Mouse (Mus musculus): ENCODE data around the gene Stat1. TPM values are rescaled to one million over a fixed set of nuclear protein-coding genes. Genes with fewer than 3 reads are reported as not detected.

The Stat1 gene
- total RNA-seq, 2 experiments from 2014 or later = 88.7 to 112 TPM

GRCm38 (mm10) chr1:52131787-52132377, 12.6 kb downstream of the Stat1 start:
- DNase-seq = no peak

- DNase-seq = no peak
These were observed 14.0 kb downstream of the Stat1 start for GRCm38 (mm10) chr1:52133254-52133653.

GRCm38 (mm10) chr1:52137292-52137691, 18.1 kb downstream of the Stat1 start:
- DNase-seq = no peak

- DNase-seq = no peak
These were observed 21.3 kb downstream of the Stat1 start for GRCm38 (mm10) chr1:52140534-52140933.

- peak; percentile 23 to 32 for DNase-seq
These were observed 22.2 kb downstream of the Stat1 start for GRCm38 (mm10) chr1:52141482-52141881.

- DNase-seq = no peak
These were observed 22.9 kb downstream of the Stat1 start for GRCm38 (mm10) chr1:52142117-52142516.

GRCm38 (mm10) chr1:52143191-52143590, 24.0 kb downstream of the Stat1 start:
- DNase-seq = no peak

GRCm38 (mm10) chr1:52143596-52144156, 24.4 kb downstream of the Stat1 start:
- DNase-seq = no peak

GRCm38 (mm10) chr1:52144907-52145306, 25.7 kb downstream of the Stat1 start:
- DNase-seq = no peak

GRCm38 (mm10) chr1:52146214-52146970, 27.2 kb downstream of the Stat1 start:
- DNase-seq = peak; percentile 58 to 60

GRCm38 (mm10) chr1:52147431-52147830, 28.2 kb downstream of the Stat1 start:
- DNase-seq = no peak

GRCm38 (mm10) chr1:52148178-52148577, 28.9 kb downstream of the Stat1 start:
- DNase-seq = no peak

- no peak for DNase-seq
These were observed 29.5 kb downstream of the Stat1 start for GRCm38 (mm10) chr1:52148696-52149095.

GRCm38 (mm10) chr1:52149934-52150346, 30.7 kb downstream of the Stat1 start:
- DNase-seq = no peak

GRCm38 (mm10) chr1:52150676-52151075, 31.4 kb downstream of the Stat1 start:
- no peak for DNase-seq

GRCm38 (mm10) chr1:52151166-52151565, 31.9 kb downstream of the Stat1 start:
- no peak for DNase-seq

GRCm38 (mm10) chr1:52152369-52152768, 33.1 kb downstream of the Stat1 start:
- DNase-seq = peak; percentile 36 to 52

- no peak for DNase-seq
These were observed 33.7 kb downstream of the Stat1 start for GRCm38 (mm10) chr1:52152936-52153335.

GRCm38 (mm10) chr1:52154890-52155289, 35.6 kb downstream of the Stat1 start:
- peak; percentile 54 to 77 for DNase-seq

- peak; percentile 50 to 53 for DNase-seq
These were observed 37.1 kb downstream of the Stat1 start for GRCm38 (mm10) chr1:52156351-52156750.

GRCm38 (mm10) chr1:52158040-52158439, 38.8 kb downstream of the Stat1 start:
- no peak for DNase-seq

- peak; percentile 61 to 63 for DNase-seq
These were observed 39.5 kb downstream of the Stat1 start for GRCm38 (mm10) chr1:52158490-52159381.

All from adrenal gland, postnatal 36 days (tissue).